Mouse (Mus musculus) cortical plate, adult 2 months (tissue): ENCODE results near the gene Fap. TPM values are rescaled to one million over a fixed set of nuclear protein-coding genes. Genes with fewer than 3 reads are reported as not detected.
A peak's percentile ranks its signal among the peaks of the same experiment; 100 is the strongest.

Experiments
- H3K27ac ChIP-seq: fragments of 200-500 bp; 2 replicates; pipeline ENCODE4 v1.5.1; 2012; ENCODE audit warnings: low read length, control low read depth, inconsistent platforms; ENCODE audit not compliant: insufficient read depth
- H3K4me1 ChIP-seq: fragments of 200-500 bp; 2 replicates; pipeline ENCODE4 v1.6.1; 2011; ENCODE audit warnings: low read length; ENCODE audit not compliant: control insufficient read depth, insufficient read depth
- H3K4me3 ChIP-seq: fragments of 200-500 bp; 2 replicates; pipeline ENCODE4 v1.5.1; 2011; ENCODE audit warnings: mild to moderate bottlenecking, low read length, control low read depth; ENCODE audit not compliant: insufficient read depth
- CTCF ChIP-seq: fragments of 200-500 bp; IDR thresholded peaks from 2 replicates; pipeline ENCODE4 v1.5.1; 2011; ENCODE audit warnings: mild to moderate bottlenecking, control low read depth, low read length; ENCODE audit not compliant: insufficient read depth; ENCODE audit errors: extremely low read depth
- POLR2A ChIP-seq: fragments of 200-500 bp; IDR thresholded peaks from 2 replicates; pipeline ENCODE4 v1.6.1; 2011; ENCODE audit warnings: mild to moderate bottlenecking, low read length, control low read depth; ENCODE audit not compliant: insufficient read depth; ENCODE audit errors: extremely low read depth
- polyA plus RNA-seq: library from polyadenylated mRNA; depleted of rRNA; stranded (reverse); fragments of >200 nt; gene quantifications from 2 replicates; pipeline ENCODE4 v1.2.3, GENCODE M21; 2012

Fap gene
- polyA plus RNA-seq, 1 experiment, result 3.8 TPM

DNA sequence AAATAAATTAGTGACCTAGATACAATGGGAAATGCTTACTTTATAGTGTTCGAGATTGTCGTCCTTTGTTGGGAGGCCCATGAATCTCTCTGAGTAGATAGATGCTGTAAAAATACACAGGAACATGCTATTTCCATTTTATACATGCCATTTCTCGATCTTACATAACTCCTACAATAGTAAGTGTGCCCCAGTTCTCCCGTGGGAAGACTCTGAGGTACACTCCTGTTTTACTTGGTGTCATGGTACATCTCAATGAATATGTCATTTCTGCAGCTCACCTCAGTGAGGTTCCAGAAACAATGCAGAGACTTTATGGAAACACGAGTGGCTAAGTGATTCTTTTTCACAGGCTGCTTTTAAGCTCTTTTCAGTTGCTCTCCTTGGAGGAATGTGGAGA lies 70.5 kb downstream of the Fap start:
- Histone ChIP-seq H3K4me1 (peaks cover 3% of the 10 kb centered on the region; the same call in 1 of the 2 replicates), H3K27ac (peak overlapping the region; percentile 64; the same call in 1 of the 2 replicates), H3K4me3 (no peak overlapping the region)
- no peak for TF ChIP-seq CTCF
- TF ChIP-seq POLR2A, result no peak

DNA sequence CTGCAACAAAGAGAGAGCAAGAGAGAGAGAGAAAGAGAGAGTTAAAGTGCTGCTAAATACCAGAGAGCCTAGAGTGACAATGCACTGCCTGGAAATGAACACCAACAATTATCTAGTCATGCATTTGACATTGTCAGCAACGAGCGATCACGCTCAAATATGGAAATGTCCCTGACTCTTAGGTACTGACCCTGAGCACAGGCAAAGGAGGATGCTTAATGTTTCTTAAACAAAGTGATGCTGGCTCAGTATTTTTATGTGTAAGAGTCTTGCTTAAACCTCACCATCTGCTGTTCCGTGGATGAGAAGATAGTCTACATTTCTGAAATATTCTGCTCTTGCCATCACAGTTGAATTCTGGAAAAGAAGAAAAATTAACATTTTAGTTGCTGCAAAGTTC lies 71.4 kb downstream of the Fap start:
- peak overlapping the region; percentile 72 for H3K27ac ChIP-seq
- TF ChIP-seq POLR2A (no peak), CTCF (no peak)
- peaks cover 3% of the 10 kb centered on the region; the same call in 1 of the 2 replicates for H3K4me1 ChIP-seq
- no peak overlapping the region for H3K4me3 ChIP-seq

DNA sequence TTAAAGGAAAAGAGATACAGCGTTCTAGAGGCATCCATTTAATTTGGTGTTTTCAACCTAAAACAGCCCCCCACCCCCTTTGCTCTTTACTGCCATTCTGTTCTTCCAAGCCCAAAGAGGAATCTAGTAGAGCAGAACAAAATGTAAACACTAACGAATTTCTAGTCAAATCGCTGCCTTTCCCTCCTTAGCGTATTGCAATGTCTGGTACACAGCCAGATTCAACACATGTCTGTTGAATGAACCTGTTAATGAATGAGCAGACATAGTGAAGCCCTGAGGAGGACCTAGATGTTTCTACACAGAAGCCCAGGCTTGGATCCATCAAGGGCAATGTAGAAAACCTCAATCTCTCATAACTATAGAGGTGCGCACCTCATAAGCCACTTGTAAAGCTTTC lies 75.1 kb downstream of the Fap start:
- no peak for TF ChIP-seq CTCF
- TF ChIP-seq POLR2A, result no peak
- H3K4me1 ChIP-seq, result peaks cover 3% of the 10 kb centered on the region; the same call in 1 of the 2 replicates
- no peak overlapping the region for H3K4me3 ChIP-seq
- no peak overlapping the region for H3K27ac ChIP-seq

DNA sequence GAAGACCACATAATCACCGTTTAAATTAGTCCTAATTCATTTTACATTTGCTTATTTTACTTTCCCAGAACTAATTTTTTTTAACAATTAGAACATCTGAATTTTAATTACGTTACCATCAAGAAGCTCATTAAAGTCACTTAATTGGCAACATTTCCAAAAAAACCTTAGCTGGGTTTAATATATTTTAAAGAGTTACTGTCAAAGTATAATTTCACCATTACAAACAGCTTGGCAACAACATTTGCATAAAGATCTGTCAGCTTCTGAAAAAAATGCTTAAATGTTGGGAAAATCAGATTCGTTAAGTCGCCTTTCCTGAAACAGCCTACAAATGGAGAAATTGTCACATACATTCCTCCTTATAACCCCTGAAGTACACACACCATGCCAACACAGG lies 75.8 kb downstream of the Fap start:
- TF ChIP-seq CTCF, result no peak
- TF ChIP-seq POLR2A, result no peak
- Histone ChIP-seq H3K4me1 (peaks cover 3% of the 10 kb centered on the region; the same call in 1 of the 2 replicates), H3K27ac (no peak overlapping the region), H3K4me3 (no peak overlapping the region)

DNA sequence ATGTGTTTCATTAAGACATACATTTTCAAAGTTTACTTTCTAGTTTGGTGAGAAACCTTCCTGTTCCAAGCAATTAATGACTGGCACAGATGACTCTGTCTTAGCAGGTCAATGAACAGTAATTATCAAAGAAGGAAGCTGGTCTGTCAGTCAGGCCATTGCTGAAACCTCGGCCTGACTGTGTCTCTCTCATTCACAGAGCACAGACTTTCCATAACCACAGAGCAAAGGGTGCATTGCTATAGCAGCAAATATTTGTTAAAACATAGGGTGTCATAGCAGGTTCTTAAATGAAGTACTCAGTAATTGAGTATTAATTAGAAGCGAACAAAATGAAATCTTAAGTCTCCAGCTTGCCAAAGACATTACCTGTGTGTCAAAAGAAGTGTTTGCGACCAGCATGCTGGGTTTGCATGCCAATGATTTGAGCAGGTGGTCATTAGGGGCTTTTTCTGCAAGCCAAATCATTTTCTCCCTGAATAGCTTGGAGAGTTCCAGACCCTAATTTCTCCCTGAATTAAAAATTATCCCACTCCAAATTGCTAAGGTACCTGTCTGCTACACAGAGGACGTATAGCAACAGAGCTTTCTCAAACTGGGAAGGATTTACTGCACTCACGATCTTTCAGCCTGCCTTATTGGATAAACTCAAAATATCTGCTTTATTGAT lies 76.4 kb downstream of the Fap start:
- H3K4me3 ChIP-seq, result no peak overlapping the region
- H3K4me1 ChIP-seq, result peaks cover under 1% of the 10 kb centered on the region; the same call in 1 of the 2 replicates
- H3K27ac ChIP-seq, result no peak overlapping the region
- no peak for TF ChIP-seq POLR2A
- no peak for TF ChIP-seq CTCF

DNA sequence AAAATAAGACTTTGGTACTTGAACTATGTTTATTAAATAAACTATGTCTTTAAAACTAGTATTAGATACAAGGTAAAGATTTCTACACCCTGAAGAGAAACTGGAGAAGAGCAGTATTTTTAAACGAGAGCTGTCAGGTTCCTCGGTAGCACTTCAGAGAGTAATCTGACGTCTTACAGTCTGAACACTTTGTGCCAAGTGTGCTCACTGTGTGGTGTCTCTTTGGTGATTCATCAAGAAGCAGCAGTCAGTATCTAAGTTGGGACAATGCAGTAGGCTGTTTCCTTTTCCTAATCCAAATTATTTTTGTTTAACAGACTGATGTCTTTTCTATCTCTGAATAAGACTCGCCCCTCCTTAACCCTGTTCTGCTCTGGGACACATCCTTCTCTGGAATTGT lies 78.5 kb downstream of the Fap start:
- H3K4me3 ChIP-seq, result no peak overlapping the region
- H3K27ac ChIP-seq, result 0 out of 2 replicates have a peak overlapping the region, but pooled peaks have one; percentile 56
- no peak for TF ChIP-seq POLR2A
- H3K4me1 ChIP-seq, result no peaks in the 10 kb centered on the region

DNA sequence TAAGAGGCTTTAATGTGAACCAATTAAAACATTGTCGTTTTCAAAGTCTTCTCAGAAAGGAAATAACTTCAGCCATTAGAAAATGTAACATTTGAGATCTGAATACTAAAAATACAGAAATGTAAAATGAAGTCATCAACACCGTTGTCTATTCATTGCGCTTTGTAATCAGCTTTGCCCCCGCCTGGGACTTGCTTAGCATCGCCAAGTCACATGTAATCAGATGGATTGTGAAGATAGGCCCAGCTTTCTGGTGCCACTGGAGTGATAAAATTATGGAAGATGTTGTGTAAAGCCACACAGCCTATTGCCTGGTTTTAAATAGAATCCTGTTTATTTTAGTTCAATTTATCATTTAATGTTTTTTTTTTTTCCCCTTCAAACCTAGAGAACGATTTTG lies 84.0 kb downstream of the Fap start:
- Histone ChIP-seq H3K4me1 (no peaks in the 10 kb centered on the region; the same call in 1 of the 2 replicates), H3K4me3 (no peak overlapping the region), H3K27ac (no peak overlapping the region)
- TF ChIP-seq CTCF (no peak), POLR2A (no peak)

DNA sequence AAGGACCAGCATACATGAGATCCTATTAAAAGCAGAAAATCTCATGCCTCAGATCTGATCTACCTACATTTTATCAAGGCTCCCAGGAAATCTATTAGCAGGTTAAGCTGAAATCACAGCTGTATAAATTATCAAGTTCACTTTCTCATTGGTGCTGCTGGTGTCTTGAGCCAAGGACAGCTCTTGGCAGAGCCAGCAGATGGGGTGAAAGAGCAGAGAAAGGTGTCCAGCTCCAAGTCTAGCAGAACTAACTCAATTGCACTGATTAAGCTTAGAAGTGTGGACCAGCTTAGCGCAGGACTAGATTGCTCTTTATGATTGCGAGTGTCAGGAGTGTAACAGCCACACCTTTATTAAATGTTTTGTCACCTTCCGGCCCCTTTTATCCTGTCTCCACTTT lies 89.0 kb downstream of the Fap start:
- no peak overlapping the region for H3K4me3 ChIP-seq
- TF ChIP-seq POLR2A, result no peak
- no peak for TF ChIP-seq CTCF

DNA sequence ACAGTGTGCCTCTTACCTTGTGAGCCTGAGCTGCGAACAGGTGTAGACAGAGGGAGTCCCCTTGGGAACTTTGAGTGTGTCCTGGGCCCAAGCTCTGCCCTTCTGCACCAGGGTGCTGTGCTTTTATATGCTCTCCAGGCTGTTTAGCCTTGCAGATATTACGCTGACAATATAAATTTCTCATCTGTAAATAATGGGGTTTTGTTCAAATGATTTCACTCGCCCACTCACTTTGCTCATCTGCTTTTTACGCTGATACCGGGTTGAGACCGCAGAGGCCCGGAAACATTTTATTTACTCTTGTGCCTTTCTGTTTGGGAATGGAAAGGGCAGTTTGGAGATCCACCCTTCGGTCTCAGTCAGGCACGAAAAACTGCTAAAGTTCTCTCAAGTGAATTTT lies 90.3 kb downstream of the Fap start, which contains the start of gene Gcg:
Gene Gcg (minus strand): TSS at position 101 of the 400 bp plus-strand sequence.
- H3K4me1 ChIP-seq, result no peaks in the 10 kb centered on the region
- H3K27ac ChIP-seq, result no peak within 1 kb of the TSS
- no peak within 1 kb of the TSS for H3K4me3 ChIP-seq
- TF ChIP-seq POLR2A (no peak), CTCF (no peak)

More for the DNA sequence above, 89.0 kb downstream of the Fap start:
- no peak overlapping the region for H3K27ac ChIP-seq
- no peaks in the 10 kb centered on the region; the same call in 1 of the 2 replicates for H3K4me1 ChIP-seq

DNA sequence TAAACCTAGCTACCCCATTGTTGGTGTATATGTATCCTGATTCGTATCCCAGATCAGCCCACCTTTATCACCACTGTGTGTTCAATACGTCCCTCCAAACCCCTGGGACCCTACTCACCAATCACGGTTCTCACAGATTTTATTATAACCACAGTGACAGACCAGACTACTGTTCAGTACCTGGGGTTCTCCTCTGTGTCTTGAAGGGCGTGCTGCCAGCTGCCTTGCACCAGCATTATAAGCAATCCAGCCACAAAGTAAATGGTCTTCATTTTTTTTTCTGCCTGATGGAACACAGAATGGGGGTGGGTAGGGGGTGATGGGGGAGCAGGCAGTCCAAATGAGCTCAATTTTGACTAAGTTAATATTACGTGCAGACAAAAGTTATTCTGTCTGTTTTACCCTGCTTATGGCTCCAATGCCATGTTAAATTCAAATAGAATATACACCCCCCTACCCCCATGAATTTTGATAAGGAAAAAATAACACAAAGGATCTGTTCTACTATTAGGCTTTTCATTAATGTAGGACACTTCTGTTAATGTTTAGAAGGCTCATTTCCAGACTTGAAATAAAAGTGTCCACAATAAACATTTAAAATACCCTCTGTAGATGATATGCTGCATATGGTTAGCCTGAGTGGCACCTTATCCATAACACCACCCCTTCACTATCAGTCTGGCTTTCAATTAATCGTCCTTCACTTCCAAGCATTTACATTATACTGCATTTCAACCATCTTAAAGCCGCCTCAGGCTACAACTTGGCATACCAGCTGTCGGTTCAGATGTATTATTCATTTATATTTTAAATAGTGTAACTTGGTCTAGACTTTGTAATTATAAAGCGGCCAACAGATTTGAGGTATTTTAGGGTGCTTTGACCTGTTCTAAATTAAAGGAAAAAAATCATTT lies 93.3 kb downstream of the Fap start:
- TF ChIP-seq CTCF (no peak), POLR2A (no peak)
- no peak overlapping the region for H3K4me3 ChIP-seq
- H3K4me1 ChIP-seq, result no peaks in the 10 kb centered on the region
- H3K27ac ChIP-seq, result no peak overlapping the region
